Mouse (Mus musculus) intestine, embryonic 15.5 days (tissue): ENCODE measurements at regions not wholly inside any gene's neighbourhood (a gene's known extent, or its start where the extent isn't known, plus 50 kb on each side); places are given as distances from the start of the nearest gene placed in this dataset.

Experiments used
- ATAC-seq: fragments of 200-750 bp; cut with Nextera tagmentation; 2 replicates; pipeline ENCODE4 v1.8.0; 2017; ENCODE audit warnings: moderate TSS enrichment, moderate library complexity
- H3K27ac ChIP-seq: fragments of 300-500 bp; sonication (generic); 2 replicates; pipeline ENCODE4 v1.5.1; 2015; ENCODE audit warnings: mild to moderate bottlenecking, inconsistent platforms
- H3K27me3 ChIP-seq: fragments of 300-500 bp; sonication (generic); replicated peaks from 2 replicates; pipeline ENCODE4 v1.6.1; 2015; ENCODE audit warnings: inconsistent platforms
- H3K36me3 ChIP-seq: fragments of 300-500 bp; sonication (generic); 2 replicates; pipeline ENCODE4 v1.6.1; 2015; ENCODE audit warnings: inconsistent platforms
- H3K4me1 ChIP-seq: fragments of 300-500 bp; sonication (generic); replicated peaks from 2 replicates; pipeline ENCODE4 v1.6.1; 2015; ENCODE audit warnings: inconsistent platforms
- H3K4me2 ChIP-seq: fragments of 300-500 bp; sonication (generic); replicated peaks from 2 replicates; pipeline ENCODE4 v1.6.1; 2015; ENCODE audit warnings: mild to moderate bottlenecking, inconsistent platforms
- H3K4me3 ChIP-seq: fragments of 300-500 bp; sonication (generic); replicated peaks from 2 replicates; pipeline ENCODE4 v1.5.1; 2015; ENCODE audit warnings: inconsistent platforms
- H3K9ac ChIP-seq: fragments of 300-500 bp; sonication (generic); 2 replicates; pipeline ENCODE4 v1.6.1; 2015; ENCODE audit warnings: inconsistent platforms
- H3K9me3 ChIP-seq: fragments of 300-500 bp; sonication (generic); 2 replicates; pipeline ENCODE4 v1.6.1; 2016; ENCODE audit warnings: inconsistent platforms
- WGBS: fragments of 180-500 bp; shearing (Covaris S2); methylation state at CpG from one replicate; pipeline ENCODE4 v1.1.7; 2015; 5-methylcytosine and 5-hydroxymethylcytosine counted together

- H3K9me3 ChIP-seq = no peaks in the 10 kb centered on the region
- no peak overlapping the region for H3K9ac ChIP-seq
- no peaks in the 10 kb centered on the region for H3K36me3 ChIP-seq
- no peaks in the 10 kb centered on the region for H3K4me1 ChIP-seq
- no peak overlapping the region for H3K27ac ChIP-seq
- H3K4me3 ChIP-seq = no peak overlapping the region
- H3K27me3 ChIP-seq = no peaks in the 10 kb centered on the region
- no peak overlapping the region for H3K4me2 ChIP-seq
- ATAC-seq = peak; percentile 86
Measured at GRCm38 (mm10) chr5:67155582-67155981, 56.5 kb upstream of the Phox2b start.

GRCm38 (mm10) chr5:67156911-67157310, 57.8 kb upstream of the Phox2b start:
- 90% methylated on average over 2 of the region's 2 CpGs for WGBS
- H3K36me3 ChIP-seq = no peaks in the 10 kb centered on the region
- no peak overlapping the region for H3K27ac ChIP-seq
- no peak overlapping the region for H3K9ac ChIP-seq
- H3K27me3 ChIP-seq = no peaks in the 10 kb centered on the region
- H3K4me2 ChIP-seq = no peak overlapping the region
- H3K4me3 ChIP-seq = no peak overlapping the region
- H3K9me3 ChIP-seq = no peaks in the 10 kb centered on the region
- ATAC-seq = no peak
- no peaks in the 10 kb centered on the region for H3K4me1 ChIP-seq

- no peaks in the 10 kb centered on the region for H3K4me1 ChIP-seq
- no peak overlapping the region for H3K4me2 ChIP-seq
- no peaks in the 10 kb centered on the region for H3K9me3 ChIP-seq
- H3K27me3 ChIP-seq = no peaks in the 10 kb centered on the region
- WGBS = 53% methylated on average over 6 of the region's 6 CpGs
- H3K27ac ChIP-seq = no peak overlapping the region
- H3K9ac ChIP-seq = no peak overlapping the region
- H3K36me3 ChIP-seq = no peaks in the 10 kb centered on the region
- ATAC-seq = no peak
- H3K4me3 ChIP-seq = no peak overlapping the region
Measured at GRCm38 (mm10) chr5:67176827-67177226, 77.7 kb upstream of the Phox2b start.

GRCm38 (mm10) chr5:67179221-67179620, 80.1 kb upstream of the Phox2b start:
- H3K27ac ChIP-seq = no peak overlapping the region
- no peak overlapping the region for H3K4me2 ChIP-seq
- no peak overlapping the region for H3K9ac ChIP-seq
- no peaks in the 10 kb centered on the region for H3K36me3 ChIP-seq
- no peaks in the 10 kb centered on the region for H3K9me3 ChIP-seq
- WGBS = 74% methylated on average over 12 of the region's 12 CpGs
- no peaks in the 10 kb centered on the region for H3K27me3 ChIP-seq
- H3K4me1 ChIP-seq = no peaks in the 10 kb centered on the region
- no peak for ATAC-seq
- H3K4me3 ChIP-seq = no peak overlapping the region

- peak; percentile 71 for ATAC-seq
- no peak overlapping the region for H3K4me2 ChIP-seq
- 61% methylated on average over 4 of the region's 4 CpGs for WGBS
Measured at GRCm38 (mm10) chr5:67189376-67189901, 70.9 kb upstream of the Tmem33 start.

GRCm38 (mm10) chr5:67194065-67194464, 66.3 kb upstream of the Tmem33 start:
- Histone ChIP-seq H3K4me3 (no peak overlapping the region), H3K9me3 (no peaks in the 10 kb centered on the region), H3K27ac (no peak overlapping the region), H3K4me1 (no peaks in the 10 kb centered on the region), H3K4me2 (no peak overlapping the region), H3K36me3 (no peaks in the 10 kb centered on the region), H3K9ac (no peak overlapping the region), H3K27me3 (no peaks in the 10 kb centered on the region)
- WGBS = 66% methylated on average over 2 of the region's 2 CpGs
- ATAC-seq = no peak

More at GRCm38 (mm10) chr5:67189376-67189901, 70.9 kb upstream of the Tmem33 start:
- Histone ChIP-seq H3K9ac (no peak overlapping the region), H3K27me3 (no peaks in the 10 kb centered on the region), H3K4me3 (no peak overlapping the region), H3K36me3 (no peaks in the 10 kb centered on the region), H3K27ac (no peak overlapping the region), H3K9me3 (no peaks in the 10 kb centered on the region), H3K4me1 (no peaks in the 10 kb centered on the region)

- WGBS = 66% methylated on average over 11 of the region's 11 CpGs
- peak; percentile 86 for ATAC-seq
Measured at GRCm38 (mm10) chr5:67205083-67205738, 55.2 kb upstream of the Tmem33 start.

More at GRCm38 (mm10) chr5:67205083-67205738, 55.2 kb upstream of the Tmem33 start:
- Histone ChIP-seq H3K4me1 (no peaks in the 10 kb centered on the region), H3K9ac (no peak overlapping the region), H3K4me3 (no peak overlapping the region), H3K4me2 (no peak overlapping the region), H3K9me3 (no peaks in the 10 kb centered on the region), H3K36me3 (no peaks in the 10 kb centered on the region), H3K27ac (no peak overlapping the region), H3K27me3 (0 out of 2 replicates have a peak, but pooled peaks cover 6% of the 10 kb centered on the region)
